In genomic region chr7:34654441-34655085, GRCm38 (mm10) we compare ENCODE assay signal across 8 mouse cellular contexts. TPM values are rescaled to one million over a fixed set of nuclear protein-coding genes. Genes with fewer than 3 reads are reported as not detected.
DNase-seq lines count a peak whose midpoint lies in the region; ATAC-seq and TF ChIP-seq lines count a peak whose summit lies in the region.

No protein-coding gene starts in this region.

- TF ChIP-seq CTCF in layer of hippocampus, adult 2 months (conservative IDR thresholded peaks at IDR 0.05): no peak
- no peak for TF ChIP-seq CTCF in gastrocnemius, adult 2 months (IDR thresholded peaks at IDR 0.05)

- H3K27ac ChIP-seq in layer of hippocampus, adult 2 months: peak overlapping the region; percentile 84
- H3K27ac ChIP-seq in gastrocnemius, adult 2 months: peak overlapping the region; percentile 96
- H3K27ac ChIP-seq in intestine, embryonic 14.5 days (ENCODE audit: low read depth): peak overlapping the region; percentile 99
- peak overlapping the region; percentile 99 for H3K27ac ChIP-seq in neural tube, embryonic 12.5 days

- H3K4me3 ChIP-seq in layer of hippocampus, adult 2 months: peak overlapping the region; percentile 76
- peak overlapping the region; percentile 90 for H3K4me3 ChIP-seq in gastrocnemius, adult 2 months
- H3K4me3 ChIP-seq in intestine, embryonic 14.5 days (ENCODE audit: low read depth, low read length): peak overlapping the region; percentile 71
- peak overlapping the region; percentile 79 for H3K4me3 ChIP-seq in neural tube, embryonic 12.5 days

- H3K27me3 ChIP-seq in intestine, embryonic 14.5 days (replicated peaks; ENCODE audit: control insufficient read depth, insufficient read depth, low read length): no peaks in the 10 kb centered on the region
- H3K27me3 ChIP-seq in neural tube, embryonic 12.5 days (replicated peaks): no peaks in the 10 kb centered on the region

- H3K4me1 ChIP-seq in intestine, embryonic 14.5 days (replicated peaks; ENCODE audit: control insufficient read depth, insufficient read depth, low read length): peaks cover 10% of the 10 kb centered on the region; the same call in 1 of the 2 replicates
- H3K4me1 ChIP-seq in neural tube, embryonic 12.5 days: peaks cover 25% of the 10 kb centered on the region

- intact Hi-C loops in gastrocnemius, adult 2 months (cut with DNase I): loop anchor here (1.0 to 5.0 kb wide), 4 partner anchors 37 to 262 kb away; partner anchors contain the start of gene Lsm14a

- H3K9me3 ChIP-seq in intestine, embryonic 14.5 days (ENCODE audit: control insufficient read depth, low read length): no peaks in the 10 kb centered on the region
- H3K9me3 ChIP-seq in neural tube, embryonic 12.5 days: no peaks in the 10 kb centered on the region

- peak overlapping the region; percentile 96 for H3K9ac ChIP-seq in intestine, embryonic 14.5 days (ENCODE audit: low read length)
- peak overlapping the region; percentile 97 for H3K9ac ChIP-seq in neural tube, embryonic 12.5 days

- H3K36me3 ChIP-seq in intestine, embryonic 14.5 days (ENCODE audit: control insufficient read depth, insufficient read depth, low read length): peaks cover 12% of the 10 kb centered on the region
- H3K36me3 ChIP-seq in neural tube, embryonic 12.5 days: peaks cover 5% of the 10 kb centered on the region

- under 1% methylated on average over 55 of the region's 81 CpGs for WGBS in intestine, embryonic 14.5 days
- under 1% methylated on average over 59 of the region's 81 CpGs for WGBS in neural tube, embryonic 12.5 days

- H3K4me2 ChIP-seq in intestine, embryonic 14.5 days (ENCODE audit: low read length): peak overlapping the region; percentile 62
- peak overlapping the region; percentile 92 for H3K4me2 ChIP-seq in neural tube, embryonic 12.5 days (replicated peaks)

- peak in 1 of 2 experiments; percentile 55 for DNase-seq in layer of hippocampus, adult 2 months (ENCODE audit: low spot score in 2 of 2)
- no peak for DNase-seq in layer of hippocampus, adult 9-11 months
- DNase-seq in cerebellum, adult 8-10 months: peak; percentile 64
- peak; percentile 86 for DNase-seq in gastrocnemius, adult 2 months
- peak; percentile 94 for DNase-seq in intestine, embryonic 14.5 days (ENCODE audit: low spot score)
- DNase-seq in liver: peak; percentile 33

- ATAC-seq in intestine, embryonic 14.5 days (replicated peaks; ENCODE audit: low FRiP score, low TSS enrichment, low read depth): peak; percentile 37
- peak; percentile 42 for ATAC-seq in neural tube, embryonic 12.5 days (ENCODE audit: low FRiP score, low read depth)
- ATAC-seq in erythroid progenitor cell, adult 5-6 weeks (replicated peaks; ENCODE audit: low FRiP score, poor library complexity, severe bottlenecking): no peak

RNA-seq across cellular contexts. Expression of gene Kctd15, which starts 2.0 kb away (rescaled TPM):
- 10 to 100 TPM; 11.2 to 11.5 TPM for total RNA-seq in layer of hippocampus, adult 2 months (2021)
- 10 to 100 TPM; 41.4 to 47.1 TPM for total RNA-seq in gastrocnemius, adult 2 months (2021)
- polyA plus RNA-seq in intestine, embryonic 14.5 days (2014; fragmentation: Nextera tagmentation; extraction: Ambion mirVana): 10.0 and 14.7 TPM in 2 replicates
- 41.9 and 44.7 TPM in 2 replicates for polyA plus RNA-seq in neural tube, embryonic 12.5 days (2016; fragmentation: Nextera tagmentation; extraction: Ambion mirVana)
- not detected in 2 replicates for total RNA-seq in erythroid progenitor cell, adult 5-6 weeks (2015; ENCODE audit: low replicate concordance)
- not detected in 2 replicates for total RNA-seq in erythroid progenitor cell, adult 5-6 weeks (2017; ENCODE audit: low replicate concordance)

Comparison
In these comparisons a context has a peak if more than half of its experiments do, and no peak if none do; other contexts are left out.
1. RNA of gene Kctd15, which starts 2.0 kb away (total RNA-seq): 41.4 to 47.1 TPM in gastrocnemius, adult 2 months and 11.2 to 11.5 TPM in layer of hippocampus, adult 2 months; not detected in erythroid progenitor cell, adult 5-6 weeks; every median in the first group is over 10 times any median in the second.
2. Peak in every context shown above with its lines, with median percentiles within 50 percentile points of each other: H3K27ac ChIP-seq and H3K4me3 ChIP-seq.